Mouse (Mus musculus): ENCODE results near the gene Rnf114. TPM values are rescaled to one million over a fixed set of nuclear protein-coding genes. Genes with fewer than 3 reads are reported as not detected.

The Rnf114 gene
- polyA plus RNA-seq, 1 experiment from 2014 or later, result 165 TPM

DNA sequence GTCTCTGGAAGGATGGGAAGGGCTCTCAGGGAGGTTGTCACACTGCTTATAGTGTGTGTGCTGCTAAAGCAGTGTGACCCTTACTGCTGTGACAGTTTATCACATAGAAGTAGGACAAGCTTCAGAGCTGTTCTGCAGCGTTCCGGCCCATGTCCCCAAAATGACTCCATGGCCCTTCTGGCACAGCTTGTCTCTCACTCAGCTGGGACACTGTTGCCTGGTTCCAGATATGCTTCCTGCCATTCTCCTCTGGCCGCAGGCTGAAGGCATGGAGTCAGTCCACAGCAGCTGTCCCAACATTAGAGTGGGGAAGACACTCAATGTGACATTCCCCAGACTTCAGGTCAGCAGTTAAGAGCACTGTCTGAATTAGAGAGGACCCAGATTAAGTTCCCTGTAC, 33.9 kb upstream of the Rnf114 start:
- H3K27ac ChIP-seq, result no peak overlapping the region
- H3K9ac ChIP-seq (replicated peaks), result no peak overlapping the region
- ATAC-seq, result no peak
- WGBS, result 95% methylated on average over 3 of the region's 3 CpGs
- peaks cover 78% of the 10 kb centered on the region for H3K36me3 ChIP-seq
- H3K4me3 ChIP-seq (replicated peaks), result no peak overlapping the region
- H3K4me2 ChIP-seq (replicated peaks), result no peak overlapping the region
- no peaks in the 10 kb centered on the region for H3K27me3 ChIP-seq
- no peaks in the 10 kb centered on the region for H3K4me1 ChIP-seq (replicated peaks)
- no peaks in the 10 kb centered on the region for H3K9me3 ChIP-seq

GRCm38 (mm10) chr2:167459071-167459865, 33.2 kb upstream of the Rnf114 start:
- H3K9ac ChIP-seq (replicated peaks), result no peak overlapping the region
- no peak overlapping the region for H3K4me2 ChIP-seq (replicated peaks)
- H3K4me1 ChIP-seq (replicated peaks), result no peaks in the 10 kb centered on the region
- no peak overlapping the region for H3K4me3 ChIP-seq (replicated peaks)
- no peak for ATAC-seq
- no peak overlapping the region for H3K27ac ChIP-seq
- no peaks in the 10 kb centered on the region for H3K27me3 ChIP-seq
- peaks cover 71% of the 10 kb centered on the region for H3K36me3 ChIP-seq
- WGBS, result over 99% methylated on average over 6 of the region's 6 CpGs
- no peaks in the 10 kb centered on the region for H3K9me3 ChIP-seq

- Histone ChIP-seq H3K27me3 (no peaks in the 10 kb centered on the region), H3K4me1 (replicated peaks) (no peaks in the 10 kb centered on the region), H3K27ac (no peak overlapping the region), H3K9ac (replicated peaks) (no peak overlapping the region), H3K9me3 (no peaks in the 10 kb centered on the region), H3K4me3 (replicated peaks) (no peak overlapping the region), H3K36me3 (peaks cover 66% of the 10 kb centered on the region), H3K4me2 (replicated peaks) (no peak overlapping the region)
- 67% methylated on average over 6 of the region's 6 CpGs for WGBS
- ATAC-seq, result no peak
Measured at GRCm38 (mm10) chr2:167462954-167463353, 29.5 kb upstream of the Rnf114 start.

DNA sequence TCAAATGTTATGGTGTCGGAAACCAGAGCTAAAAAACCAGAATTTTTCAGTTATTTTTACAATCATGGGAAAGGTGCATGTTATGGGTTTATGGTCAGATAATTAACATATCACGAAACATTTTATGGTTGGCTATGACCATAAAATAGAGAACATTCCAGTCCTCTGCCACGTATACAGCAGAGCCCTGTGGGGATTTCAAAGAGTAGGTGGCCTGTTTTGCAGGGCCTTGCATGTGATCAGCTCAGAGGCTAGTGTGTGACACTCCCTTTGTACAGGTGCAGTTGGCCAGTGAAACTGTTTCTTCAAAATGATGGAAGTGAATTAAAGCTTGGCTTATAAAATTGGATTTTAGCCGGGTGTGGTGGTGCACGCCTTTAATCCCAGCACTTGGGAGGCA, 28.6 kb upstream of the Rnf114 start:
- Histone ChIP-seq H3K4me2 (replicated peaks) (no peak overlapping the region), H3K4me1 (replicated peaks) (no peaks in the 10 kb centered on the region), H3K36me3 (peaks cover 65% of the 10 kb centered on the region), H3K27me3 (no peaks in the 10 kb centered on the region), H3K9me3 (no peaks in the 10 kb centered on the region), H3K4me3 (replicated peaks) (no peak overlapping the region), H3K27ac (no peak overlapping the region), H3K9ac (replicated peaks) (no peak overlapping the region)
- ATAC-seq, result no peak
- WGBS, result 91% methylated on average over 5 of the region's 5 CpGs

GRCm38 (mm10) chr2:167465951-167466350, 26.5 kb upstream of the Rnf114 start:
- Histone ChIP-seq H3K36me3 (peaks cover 65% of the 10 kb centered on the region), H3K4me2 (replicated peaks) (no peak overlapping the region), H3K27me3 (no peaks in the 10 kb centered on the region), H3K4me3 (replicated peaks) (no peak overlapping the region), H3K4me1 (replicated peaks) (no peaks in the 10 kb centered on the region), H3K9me3 (no peaks in the 10 kb centered on the region), H3K27ac (no peak overlapping the region), H3K9ac (replicated peaks) (no peak overlapping the region)
- 92% methylated on average over 3 of the region's 3 CpGs for WGBS
- no peak for ATAC-seq

- Histone ChIP-seq H3K4me1 (replicated peaks) (no peaks in the 10 kb centered on the region), H3K27ac (no peak overlapping the region), H3K36me3 (peaks cover 69% of the 10 kb centered on the region), H3K4me2 (replicated peaks) (no peak overlapping the region), H3K9me3 (no peaks in the 10 kb centered on the region), H3K9ac (replicated peaks) (no peak overlapping the region), H3K4me3 (replicated peaks) (no peak overlapping the region), H3K27me3 (no peaks in the 10 kb centered on the region)
- WGBS, result 79% methylated on average over 5 of the region's 5 CpGs
- no peak for ATAC-seq
Measured at GRCm38 (mm10) chr2:167467214-167467613, 25.2 kb upstream of the Rnf114 start.

GRCm38 (mm10) chr2:167468444-167468843, 24.0 kb upstream of the Rnf114 start:
- Histone ChIP-seq H3K27ac (no peak overlapping the region), H3K4me3 (replicated peaks) (no peak overlapping the region), H3K36me3 (peaks cover 81% of the 10 kb centered on the region), H3K4me2 (replicated peaks) (no peak overlapping the region), H3K4me1 (replicated peaks) (no peaks in the 10 kb centered on the region), H3K27me3 (no peaks in the 10 kb centered on the region), H3K9me3 (no peaks in the 10 kb centered on the region), H3K9ac (replicated peaks) (no peak overlapping the region)
- no peak for ATAC-seq
- 84% methylated on average over 6 of the region's 6 CpGs for WGBS

GRCm38 (mm10) chr2:167470611-167471010, 21.8 kb upstream of the Rnf114 start:
- Histone ChIP-seq H3K27me3 (no peaks in the 10 kb centered on the region), H3K4me1 (replicated peaks) (peaks cover 5% of the 10 kb centered on the region), H3K4me2 (replicated peaks) (no peak overlapping the region), H3K27ac (no peak overlapping the region), H3K9me3 (no peaks in the 10 kb centered on the region), H3K4me3 (replicated peaks) (no peak overlapping the region), H3K36me3 (peaks cover 90% of the 10 kb centered on the region), H3K9ac (replicated peaks) (no peak overlapping the region)
- WGBS, result 95% methylated on average over 3 of the region's 3 CpGs
- ATAC-seq, result no peak

DNA sequence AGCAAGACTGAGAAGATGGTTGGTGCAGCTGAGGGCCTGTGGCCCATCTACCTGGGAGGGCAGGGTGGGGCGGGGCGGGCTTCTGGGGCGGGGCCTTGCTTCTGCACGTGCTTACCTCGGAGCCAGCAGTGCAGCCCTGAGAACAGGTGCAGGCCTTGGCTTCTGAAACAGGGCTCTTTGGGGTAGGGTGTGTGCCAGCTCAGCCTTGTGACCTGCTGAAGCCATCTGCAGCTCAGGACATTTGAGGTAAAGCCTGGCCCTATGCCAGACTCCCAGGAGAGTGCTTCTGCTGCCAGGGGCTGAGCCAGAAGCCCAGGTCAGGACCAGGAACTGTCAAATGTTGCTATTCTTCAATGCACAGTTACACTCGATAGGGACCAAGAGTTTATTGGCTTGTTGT, 20.9 kb upstream of the Rnf114 start:
- H3K27ac ChIP-seq, result no peak overlapping the region
- WGBS, result 93% methylated on average over 6 of the region's 6 CpGs
- peaks cover 15% of the 10 kb centered on the region for H3K4me1 ChIP-seq (replicated peaks)
- H3K4me3 ChIP-seq (replicated peaks), result no peak overlapping the region
- no peaks in the 10 kb centered on the region for H3K9me3 ChIP-seq
- no peaks in the 10 kb centered on the region for H3K27me3 ChIP-seq
- no peak overlapping the region for H3K4me2 ChIP-seq (replicated peaks)
- ATAC-seq, result no peak
- peaks cover 80% of the 10 kb centered on the region for H3K36me3 ChIP-seq
- H3K9ac ChIP-seq (replicated peaks), result no peak overlapping the region

GRCm38 (mm10) chr2:167474218-167474617, 18.2 kb upstream of the Rnf114 start:
- no peak overlapping the region for H3K9ac ChIP-seq (replicated peaks)
- no peaks in the 10 kb centered on the region for H3K9me3 ChIP-seq
- no peak overlapping the region for H3K27ac ChIP-seq
- H3K4me3 ChIP-seq (replicated peaks), result no peak overlapping the region
- no peaks in the 10 kb centered on the region for H3K27me3 ChIP-seq
- peaks cover 21% of the 10 kb centered on the region for H3K4me1 ChIP-seq (replicated peaks)
- ATAC-seq, result no peak
- WGBS, result 94% methylated on average over 6 of the region's 6 CpGs
- H3K4me2 ChIP-seq (replicated peaks), result no peak overlapping the region
- H3K36me3 ChIP-seq, result peaks cover 59% of the 10 kb centered on the region

- Histone ChIP-seq H3K4me3 (replicated peaks) (no peak overlapping the region), H3K9ac (replicated peaks) (peak overlapping the region; percentile 1; the same call in 1 of the 2 replicates), H3K4me2 (replicated peaks) (no peak overlapping the region), H3K27ac (peak overlapping the region; percentile 76), H3K36me3 (peaks cover 50% of the 10 kb centered on the region), H3K4me1 (replicated peaks) (peaks cover 21% of the 10 kb centered on the region), H3K27me3 (no peaks in the 10 kb centered on the region), H3K9me3 (no peaks in the 10 kb centered on the region)
- ATAC-seq, result no peak
- WGBS, result 80% methylated on average over 5 of the region's 5 CpGs
Measured at GRCm38 (mm10) chr2:167475596-167475995, 16.8 kb upstream of the Rnf114 start.

GRCm38 (mm10) chr2:167476200-167476688, 16.2 kb upstream of the Rnf114 start:
- no peaks in the 10 kb centered on the region for H3K27me3 ChIP-seq
- 24% methylated on average over 7 of the region's 7 CpGs for WGBS
- ATAC-seq, result peak; percentile 82
- no peaks in the 10 kb centered on the region for H3K9me3 ChIP-seq
- H3K9ac ChIP-seq (replicated peaks), result peak overlapping the region; percentile 1; the same call in 1 of the 2 replicates
- H3K4me3 ChIP-seq (replicated peaks), result no peak overlapping the region
- no peak overlapping the region for H3K4me2 ChIP-seq (replicated peaks)
- peak overlapping the region; percentile 76 for H3K27ac ChIP-seq
- H3K36me3 ChIP-seq, result peaks cover 47% of the 10 kb centered on the region
- peaks cover 21% of the 10 kb centered on the region for H3K4me1 ChIP-seq (replicated peaks)
